8 mouse cellular contexts compared by ENCODE assay signal in genomic region chr5:101020784-101021183, GRCm38 (mm10).
DNase-seq lines count a peak whose midpoint lies in the region; ATAC-seq and TF ChIP-seq lines count a peak whose summit lies in the region.

No protein-coding gene starts in this region.

- ATAC-seq in kidney, embryonic 14.5 days (ENCODE audit: low FRiP score, low TSS enrichment): peak; percentile 88; the same call in 1 of the 2 replicates
- ATAC-seq in limb, embryonic 13.5 days (ENCODE audit: low FRiP score, low read depth): peak; percentile 89
- ATAC-seq in neural tube, embryonic 12.5 days (ENCODE audit: low FRiP score, low read depth): 0 out of 2 replicates have a peak, but pooled peaks have one; percentile 25

- H3K36me3 ChIP-seq in thymus, adult 2 months (ENCODE audit: control insufficient read depth, insufficient read depth, low read length): no peaks in the 10 kb centered on the region
- no peaks in the 10 kb centered on the region for H3K36me3 ChIP-seq in heart, adult 2 months (ENCODE audit: control insufficient read depth, insufficient read depth, low read length)
- H3K36me3 ChIP-seq in kidney, embryonic 14.5 days (ENCODE audit: control insufficient read depth, insufficient read depth, low read length): no peaks in the 10 kb centered on the region
- H3K36me3 ChIP-seq in limb, embryonic 13.5 days: no peaks in the 10 kb centered on the region
- no peaks in the 10 kb centered on the region for H3K36me3 ChIP-seq in neural tube, embryonic 12.5 days

- TF ChIP-seq POLR2A in thymus, adult 2 months (IDR thresholded peaks at IDR 0.05; ENCODE audit: control insufficient read depth, extremely low read depth, insufficient read depth, low read length, poor library complexity): no peak
- no peak for TF ChIP-seq POLR2A in heart, adult 2 months (IDR thresholded peaks at IDR 0.05; ENCODE audit: insufficient read depth, low read depth, low read length)

- intact Hi-C loops in heart, adult 2 months (cut with DNase I): loop anchor here (2.0 kb wide), 1 partner anchor 648 kb away; no protein-coding TSS in a partner anchor

- peak; percentile 14 for DNase-seq in thymus, adult 2 months
- no peak for DNase-seq in thymus, adult 18-20 months
- DNase-seq in embryo, embryonic 9.5 days (ENCODE audit: extremely low spot score): peak; percentile 82
- DNase-seq in heart, adult 2 months: peak; percentile 23 to 39
- DNase-seq in thymus, postnatal 25 days: peak; percentile 17

- H3K4me1 ChIP-seq in thymus, adult 2 months (replicated peaks; ENCODE audit: control insufficient read depth, insufficient read depth, low read length): no peaks in the 10 kb centered on the region
- H3K4me1 ChIP-seq in heart, adult 2 months (ENCODE audit: control insufficient read depth, insufficient read depth, low read length): no peaks in the 10 kb centered on the region
- no peaks in the 10 kb centered on the region for H3K4me1 ChIP-seq in kidney, embryonic 14.5 days (ENCODE audit: control insufficient read depth, insufficient read depth, low read length)
- peaks cover 16% of the 10 kb centered on the region; the same call in 1 of the 2 replicates for H3K4me1 ChIP-seq in limb, embryonic 13.5 days
- H3K4me1 ChIP-seq in neural tube, embryonic 12.5 days: no peaks in the 10 kb centered on the region

- TF ChIP-seq CTCF in thymus, adult 2 months (IDR thresholded peaks at IDR 0.05; ENCODE audit: borderline replicate concordance, control insufficient read depth, extremely low read depth, insufficient read depth, low read length, poor library complexity): no peak
- TF ChIP-seq CTCF in heart, adult 2 months (IDR thresholded peaks at IDR 0.05): peak; percentile 77

- no peaks in the 10 kb centered on the region for H3K79me2 ChIP-seq in heart, adult 2 months (replicated peaks; ENCODE audit: control insufficient read depth, insufficient read depth, low read length)

- H3K4me3 ChIP-seq in thymus, adult 2 months (ENCODE audit: control insufficient read depth, insufficient read depth, low read length): no peak overlapping the region
- H3K4me3 ChIP-seq in heart, adult 2 months: no peak overlapping the region
- no peak overlapping the region for H3K4me3 ChIP-seq in kidney, embryonic 14.5 days (ENCODE audit: low read length)
- H3K4me3 ChIP-seq in limb, embryonic 13.5 days: no peak overlapping the region
- no peak overlapping the region for H3K4me3 ChIP-seq in neural tube, embryonic 12.5 days

- no peaks in the 10 kb centered on the region for H3K9me3 ChIP-seq in kidney, embryonic 14.5 days (ENCODE audit: control insufficient read depth, low read length)
- no peaks in the 10 kb centered on the region for H3K9me3 ChIP-seq in limb, embryonic 13.5 days
- no peaks in the 10 kb centered on the region for H3K9me3 ChIP-seq in neural tube, embryonic 12.5 days

- no peak overlapping the region for H3K27ac ChIP-seq in thymus, adult 2 months (ENCODE audit: control insufficient read depth, insufficient read depth, low read length)
- no peak overlapping the region for H3K27ac ChIP-seq in heart, adult 2 months
- H3K27ac ChIP-seq in kidney, embryonic 14.5 days (ENCODE audit: low read depth, low read length): no peak overlapping the region
- no peak overlapping the region for H3K27ac ChIP-seq in limb, embryonic 13.5 days
- H3K27ac ChIP-seq in neural tube, embryonic 12.5 days: no peak overlapping the region

- TF ChIP-seq EP300 in heart, adult 2 months (IDR thresholded peaks at IDR 0.05; ENCODE audit: insufficient read depth, low read depth, low read length): no peak

- 16% methylated on average over 11 of the region's 11 CpGs for WGBS in thymus, adult 2 months
- WGBS in heart, adult 2 months: 7% methylated on average over 11 of the region's 11 CpGs
- 9% methylated on average over 11 of the region's 11 CpGs for WGBS in kidney, embryonic 14.5 days
- 8% methylated on average over 11 of the region's 11 CpGs for WGBS in limb, embryonic 13.5 days
- WGBS in neural tube, embryonic 12.5 days: 12% methylated on average over 11 of the region's 11 CpGs

- H3K27me3 ChIP-seq in thymus, adult 2 months (ENCODE audit: control insufficient read depth, insufficient read depth, low read length): no peaks in the 10 kb centered on the region
- no peaks in the 10 kb centered on the region for H3K27me3 ChIP-seq in heart, adult 2 months (ENCODE audit: control insufficient read depth, insufficient read depth, low read length)
- no peaks in the 10 kb centered on the region for H3K27me3 ChIP-seq in kidney, embryonic 14.5 days (ENCODE audit: control insufficient read depth, insufficient read depth, low read length)
- H3K27me3 ChIP-seq in limb, embryonic 13.5 days: peaks cover 2% of the 10 kb centered on the region
- H3K27me3 ChIP-seq in neural tube, embryonic 12.5 days (replicated peaks): peaks cover 16% of the 10 kb centered on the region

- H3K4me2 ChIP-seq in kidney, embryonic 14.5 days (replicated peaks; ENCODE audit: low read depth, low read length): no peak overlapping the region
- peak overlapping the region; percentile 44 for H3K4me2 ChIP-seq in limb, embryonic 13.5 days (replicated peaks)
- H3K4me2 ChIP-seq in neural tube, embryonic 12.5 days (replicated peaks): 0 out of 2 replicates have a peak overlapping the region, but pooled peaks have one; percentile 1

- no peak overlapping the region for H3K9ac ChIP-seq in heart, adult 2 months (ENCODE audit: low read depth, low read length)
- 0 out of 2 replicates have a peak overlapping the region, but pooled peaks have one; percentile 12 for H3K9ac ChIP-seq in kidney, embryonic 14.5 days (ENCODE audit: low read depth, low read length)
- H3K9ac ChIP-seq in limb, embryonic 13.5 days: 0 out of 2 replicates have a peak overlapping the region, but pooled peaks have one; percentile 13
- H3K9ac ChIP-seq in neural tube, embryonic 12.5 days: no peak overlapping the region

Comparison
In these comparisons a context has a peak if more than half of its experiments do, and no peak if none do; other contexts are left out.
1. DNase-seq: peak in thymus, adult 2 months (single experiment), embryo, embryonic 9.5 days (single experiment), heart, adult 2 months (2 of 2) and thymus, postnatal 25 days (single experiment); none in thymus, adult 18-20 months (0 of 2).
2. H3K9ac ChIP-seq: peak in kidney, embryonic 14.5 days (single experiment) and limb, embryonic 13.5 days (single experiment); none in heart, adult 2 months (single experiment) and neural tube, embryonic 12.5 days (single experiment).
3. ATAC-seq: peak in every context shown above with its lines; median percentile 89 in limb, embryonic 13.5 days; 88 in kidney, embryonic 14.5 days; 25 in neural tube, embryonic 12.5 days.